Mouse (Mus musculus) Muller cell, postnatal 12 days (primary cell): ENCODE results near the gene Atp5d.

Source experiments
- DNase-seq: peaks from one replicate; pipeline ENCODE4 v3.0.0-alpha.2; 2015; ENCODE audit errors: inconsistent ontology term

The Atp5d gene

DNA sequence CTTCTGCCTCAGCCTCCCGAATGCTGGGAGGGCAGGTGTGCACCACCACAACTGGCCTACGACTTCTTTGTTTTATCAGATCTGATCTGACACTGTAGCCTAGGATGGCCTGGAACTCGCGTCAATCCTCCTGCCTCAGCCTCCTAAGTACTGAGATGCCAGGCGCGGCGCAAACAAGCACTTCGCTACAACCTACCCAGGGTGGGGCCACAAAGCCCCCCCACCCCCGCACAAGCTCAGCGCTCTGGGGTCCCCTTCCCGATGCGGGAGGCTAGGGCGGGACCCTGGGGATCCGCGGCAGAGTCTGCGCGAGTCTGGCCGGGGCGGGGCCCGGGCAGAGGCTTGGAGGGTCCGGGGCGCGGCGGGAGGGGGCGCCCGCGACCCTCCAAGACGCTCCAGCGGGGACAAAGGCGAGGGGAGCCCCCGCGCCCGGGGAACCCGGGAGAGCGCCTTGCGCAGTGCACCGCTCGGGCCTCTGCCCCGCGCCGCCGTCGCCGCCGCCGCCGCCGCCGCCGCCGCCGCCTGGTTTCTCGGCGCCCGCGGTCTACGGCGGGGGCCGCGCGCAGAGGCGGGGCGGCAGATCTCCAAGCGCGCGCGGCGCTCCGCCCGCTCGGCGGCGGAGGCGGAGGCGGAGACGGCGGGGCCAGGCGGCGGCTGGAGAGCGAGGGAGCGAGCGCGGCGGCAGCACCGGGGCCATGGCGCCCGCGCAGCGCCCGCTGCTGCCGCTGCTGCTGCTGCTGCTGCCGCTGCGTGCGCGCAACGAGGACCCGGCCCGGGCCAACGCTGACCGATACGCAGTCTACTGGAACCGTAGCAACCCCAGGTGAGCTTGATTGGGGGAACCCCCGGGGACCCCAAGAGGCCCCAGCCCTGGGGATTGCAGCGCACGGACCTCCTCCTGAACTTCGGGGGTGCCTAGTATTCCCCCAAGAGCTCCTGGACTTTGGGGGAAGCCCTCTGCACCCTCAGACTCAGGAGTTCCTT lies 40.9 kb downstream of the Atp5d start, which contains the start of gene Efna2:
TSS of gene Efna2 (plus strand) at position 415 of the 984 bp plus-strand sequence.
- DNase-seq, result peak; percentile 66

DNA sequence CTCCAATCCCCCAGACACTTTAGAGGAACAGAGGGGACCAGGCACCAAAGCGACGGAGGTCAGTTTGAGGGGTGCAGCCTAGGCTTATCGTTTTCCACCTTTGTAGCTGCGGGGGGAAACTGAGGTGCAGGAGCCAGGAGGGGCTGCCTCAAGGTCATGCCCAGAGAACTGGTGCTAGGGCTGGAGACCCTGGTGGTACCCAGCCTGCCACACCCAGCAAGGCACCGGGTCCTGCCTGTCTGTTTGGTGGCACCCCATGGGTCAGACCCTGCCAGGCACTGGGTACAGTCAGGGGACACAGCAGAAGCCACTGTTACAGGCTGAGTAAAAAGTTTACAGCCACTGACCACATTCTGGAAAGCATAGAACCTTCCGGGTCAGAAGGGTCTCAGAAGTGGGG lies 41.9 kb downstream of the Atp5d start:
- DNase-seq, result no peak

DNA sequence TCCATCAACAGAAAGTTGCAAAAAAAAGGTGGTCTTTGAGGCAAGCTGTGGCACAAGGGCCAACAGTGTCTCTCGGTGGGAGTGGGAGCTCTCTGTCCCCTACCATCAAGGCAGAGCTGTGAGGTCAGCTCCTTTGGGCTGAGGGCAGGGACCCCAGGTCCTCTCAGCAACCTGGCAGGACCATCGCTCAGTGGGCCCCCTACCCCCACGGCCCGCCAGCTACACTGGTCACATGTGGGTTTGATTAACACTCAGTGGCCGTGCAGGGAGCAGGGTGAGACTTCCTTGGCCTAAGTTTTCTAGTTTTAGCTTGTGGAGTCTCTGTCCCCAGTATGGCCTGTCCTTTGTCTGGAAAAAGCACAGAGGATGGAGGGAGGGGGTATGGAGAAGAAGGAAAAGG lies 42.4 kb downstream of the Atp5d start:
- DNase-seq, result no peak

DNA sequence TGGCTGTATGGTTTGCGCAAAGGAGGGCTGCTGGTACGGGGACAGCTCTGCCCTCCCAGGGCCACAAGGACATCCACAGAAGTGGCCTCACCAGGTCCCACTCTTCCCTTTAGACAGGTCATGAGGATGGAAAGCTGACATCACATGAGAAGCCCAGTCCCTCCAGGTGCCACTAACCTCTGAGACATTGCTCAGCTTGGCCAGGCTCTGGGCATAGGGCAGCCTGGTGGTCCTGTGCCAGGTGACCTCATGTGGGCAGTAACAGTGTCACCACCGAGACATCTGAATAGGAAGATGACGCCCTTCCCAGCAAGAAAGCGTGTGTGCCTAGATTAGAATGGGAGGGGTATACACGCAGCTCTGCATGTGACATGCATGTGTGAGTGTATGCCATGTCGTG lies 44.1 kb downstream of the Atp5d start:
- DNase-seq, result no peak

DNA sequence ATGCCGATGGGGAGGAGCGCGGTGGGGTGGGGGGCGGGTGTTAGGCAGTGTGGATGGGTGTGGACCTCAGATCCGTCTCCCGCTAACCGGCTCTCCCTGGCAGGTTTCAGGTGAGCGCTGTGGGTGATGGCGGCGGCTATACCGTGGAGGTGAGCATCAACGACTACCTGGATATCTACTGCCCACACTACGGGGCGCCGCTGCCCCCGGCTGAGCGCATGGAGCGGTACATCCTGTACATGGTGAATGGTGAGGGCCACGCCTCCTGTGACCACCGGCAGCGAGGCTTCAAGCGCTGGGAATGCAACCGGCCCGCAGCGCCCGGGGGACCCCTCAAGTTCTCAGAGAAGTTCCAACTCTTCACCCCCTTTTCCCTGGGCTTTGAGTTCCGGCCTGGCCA lies 48.2 kb downstream of the Atp5d start:
- no peak for DNase-seq

DNA sequence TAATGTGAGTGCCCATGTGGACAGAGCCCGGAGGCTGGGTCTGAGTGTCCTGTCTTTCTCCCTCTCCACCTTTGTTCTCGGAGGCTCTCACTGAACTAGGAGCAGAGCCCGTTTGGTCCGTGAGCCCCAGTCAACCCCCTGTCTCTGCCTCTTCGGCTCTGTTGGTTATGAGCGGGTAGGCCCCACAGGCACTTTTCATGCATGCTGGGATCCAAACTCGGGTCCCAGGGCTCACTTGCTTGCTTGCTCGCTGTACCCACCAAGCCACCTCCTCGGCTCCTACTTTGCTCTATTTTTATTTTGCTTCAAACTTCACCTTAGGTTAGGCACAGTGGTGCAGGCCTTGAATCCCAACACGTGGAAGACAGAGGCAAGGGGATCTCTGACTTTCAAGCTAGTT lies 49.3 kb downstream of the Atp5d start:
- DNase-seq, result no peak

DNA sequence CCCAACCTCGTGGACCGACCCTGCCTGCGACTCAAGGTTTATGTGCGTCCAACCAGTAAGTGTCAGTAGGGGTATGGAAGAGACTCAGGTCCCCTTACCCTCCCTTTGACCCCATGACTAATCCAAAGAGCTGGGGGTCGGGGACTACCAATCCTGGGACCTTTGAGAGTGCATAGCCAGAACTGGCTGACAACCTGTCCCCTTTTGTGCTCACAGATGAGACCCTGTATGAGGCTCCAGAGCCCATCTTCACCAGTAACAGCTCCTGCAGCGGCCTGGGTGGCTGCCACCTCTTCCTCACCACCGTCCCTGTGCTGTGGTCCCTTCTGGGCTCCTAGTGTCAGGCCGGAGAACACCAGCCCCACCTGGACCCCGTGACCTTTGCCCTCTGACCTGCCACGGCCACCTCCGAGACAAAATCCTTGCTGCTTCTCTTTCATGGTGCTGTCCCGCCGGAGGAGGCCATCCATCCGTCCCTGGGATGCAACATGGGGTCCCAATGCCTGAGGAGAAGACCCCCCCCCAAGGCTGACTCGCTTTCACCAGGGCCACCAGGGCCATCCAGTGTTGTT lies 50.1 kb downstream of the Atp5d start:
- no peak for DNase-seq

DNA sequence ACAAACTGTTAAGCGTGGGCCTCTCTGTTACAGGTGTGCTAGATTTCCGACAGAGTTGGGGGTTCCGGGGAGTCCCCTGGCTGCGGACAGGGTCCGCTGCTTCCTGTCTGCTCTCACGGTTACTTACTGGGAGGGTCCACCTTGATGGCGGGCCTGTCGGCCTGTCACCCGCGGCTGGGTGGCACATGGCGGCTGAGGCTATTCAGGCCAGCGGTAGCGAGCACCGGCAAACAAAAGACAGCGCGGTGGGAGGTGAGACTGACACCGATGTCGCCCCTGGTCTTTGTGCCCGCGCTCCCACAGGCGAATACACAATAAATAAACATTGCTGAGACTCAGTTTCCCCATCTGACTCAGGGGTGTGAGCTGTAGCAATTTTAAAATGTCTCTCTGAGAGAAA lies 51.6 kb downstream of the Atp5d start:
- no peak for DNase-seq

DNA sequence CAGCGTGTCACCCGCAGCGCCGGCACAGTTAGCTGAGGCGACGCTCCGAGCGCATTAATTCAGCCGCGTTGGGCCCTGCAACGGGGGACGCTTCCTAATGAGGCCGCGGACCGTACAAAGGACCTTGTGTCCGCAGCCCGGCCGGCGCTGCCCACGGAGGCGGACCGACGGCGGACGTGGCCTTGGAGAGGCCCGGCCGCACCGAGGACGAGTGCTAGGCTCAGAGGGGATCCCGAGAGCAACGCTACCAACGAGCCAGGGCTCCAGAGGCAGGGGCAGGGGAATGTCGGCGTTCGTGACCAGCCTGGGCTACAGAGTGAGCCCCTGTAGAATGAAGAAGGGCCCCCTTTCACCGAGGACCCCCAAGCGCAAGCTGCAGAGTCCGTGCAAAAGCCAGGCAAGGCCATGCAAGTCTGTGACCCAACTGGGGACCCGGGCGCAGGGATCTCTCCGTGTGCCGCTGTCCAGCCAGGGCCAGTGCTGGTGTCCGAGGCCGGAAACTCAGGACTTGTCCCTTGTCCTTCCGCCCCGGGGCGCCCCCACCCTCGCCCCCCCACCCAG lies 52.1 kb downstream of the Atp5d start:
- DNase-seq, result peak; percentile 80

DNA sequence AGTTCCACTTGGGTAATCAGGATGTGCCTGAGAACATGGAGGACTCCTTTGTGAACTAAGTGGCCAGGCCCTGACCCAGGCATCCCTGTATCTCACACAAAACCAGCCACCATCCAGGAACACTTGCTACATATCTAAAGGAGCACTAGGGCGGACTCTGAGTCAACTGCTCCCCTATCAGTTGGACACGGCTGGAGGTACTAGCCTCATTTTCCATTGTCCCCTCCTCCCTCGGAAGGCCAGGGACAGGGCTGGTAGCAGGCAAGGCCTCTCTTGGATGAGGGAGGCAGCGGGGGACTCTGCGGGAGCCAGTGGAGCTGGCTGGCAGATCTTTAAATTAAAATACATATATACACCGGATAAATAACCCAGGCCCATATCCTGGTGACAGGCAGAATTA lies 55.5 kb downstream of the Atp5d start:
- DNase-seq, result no peak

DNA sequence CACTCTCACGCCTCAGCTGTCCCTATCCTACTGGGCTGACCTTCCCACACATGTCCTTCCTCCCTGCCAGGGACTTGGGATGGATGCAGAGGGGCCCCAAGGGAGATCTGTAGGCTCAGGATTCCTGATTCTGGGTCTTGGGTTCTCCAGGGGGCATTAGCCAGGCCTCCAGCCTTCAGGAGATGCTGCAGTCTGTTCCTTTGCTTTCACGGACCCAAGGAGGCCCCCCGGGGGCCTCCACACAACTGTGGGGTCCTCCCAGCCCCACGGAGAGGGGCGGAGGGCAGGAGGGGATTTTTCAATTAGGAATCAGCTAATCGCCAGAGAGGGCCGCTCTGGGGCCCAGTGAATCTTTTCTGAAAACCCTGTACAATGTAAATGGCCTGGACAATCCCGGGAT lies 56.0 kb downstream of the Atp5d start:
- no peak for DNase-seq
